Mouse (Mus musculus): ENCODE results near the gene Smyd3.

DNA sequence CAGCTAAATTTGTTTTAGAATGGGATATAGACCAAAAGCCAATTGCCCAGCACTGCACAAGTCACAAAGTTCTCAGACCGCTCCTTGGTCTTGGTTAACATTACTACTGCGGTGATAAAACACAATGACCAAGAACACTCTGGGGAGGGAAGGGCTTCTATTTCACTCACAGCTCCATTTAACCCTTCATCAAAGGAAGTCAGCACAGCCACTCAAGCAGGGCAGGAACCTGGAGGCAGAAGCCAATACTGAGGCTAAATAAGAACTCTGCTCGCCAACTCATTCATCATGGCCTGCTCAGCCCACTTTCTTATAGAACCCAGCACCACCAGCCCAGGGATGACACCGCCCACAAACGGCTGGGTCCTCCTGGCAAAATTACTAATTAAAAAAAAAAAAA lies 29.3 kb downstream of the Smyd3 start:
- TF ChIP-seq CTCF (IDR thresholded peaks at IDR 0.05; ENCODE audit: borderline replicate concordance, extremely low read depth, insufficient read depth, insufficient read length) (no peak), POLR2A (IDR thresholded peaks at IDR 0.05; ENCODE audit: borderline replicate concordance, extremely low read depth, insufficient read depth, insufficient read length, poor library complexity, severe bottlenecking) (no peak)
